Mouse (Mus musculus) c-Kit-negative CD71-positive TER-119-positive erythroid progenitor cells, embryonic 14.5 days (primary cell): ENCODE results near the gene B3gnt3.

ENCODE experiments used
- DNase-seq: peaks from one replicate; pipeline ENCODE4 v3.0.0-alpha.2; 2013; ENCODE audit warnings: low read depth, low spot score

The B3gnt3 gene

DNA sequence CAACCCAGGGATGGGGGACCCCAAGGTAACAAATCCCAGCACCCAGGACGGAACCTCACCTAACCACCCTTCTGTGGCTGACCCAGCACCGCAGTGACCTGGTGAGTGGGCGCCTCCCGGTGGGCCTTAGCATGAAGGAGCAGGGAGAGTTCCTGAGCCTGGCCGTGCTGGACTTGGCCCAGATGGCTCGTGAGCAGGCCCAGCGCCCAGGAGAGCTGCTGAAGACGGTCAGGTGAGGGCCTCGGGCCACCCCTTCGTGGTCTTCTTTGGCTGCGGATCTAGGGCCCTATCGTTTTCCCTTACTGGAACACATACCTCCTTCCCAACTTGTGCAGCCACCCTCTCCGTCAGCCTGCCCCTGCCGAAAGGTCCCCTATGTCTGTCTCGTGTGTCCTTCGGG lies 22.5 kb downstream of the B3gnt3 start:
- no peak for DNase-seq

DNA sequence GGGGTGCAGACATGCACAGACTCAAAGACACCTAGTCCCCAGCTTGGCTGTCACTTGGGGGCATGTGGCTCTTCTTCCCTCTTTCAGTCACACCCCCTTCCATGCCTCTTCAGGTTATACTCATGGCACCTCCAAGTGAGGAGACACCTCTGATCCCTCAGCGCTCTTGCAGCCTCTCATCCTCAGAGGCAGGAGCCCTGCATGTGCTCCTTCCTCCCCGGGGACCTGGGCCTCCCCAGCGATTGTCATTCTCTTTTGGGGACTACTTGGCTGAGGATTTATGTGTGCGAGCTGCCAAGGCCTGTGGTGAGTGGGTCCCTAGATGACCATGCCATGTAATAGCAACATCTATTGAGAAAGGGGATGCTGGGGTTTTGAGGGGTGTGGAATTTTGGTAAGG lies 23.4 kb downstream of the B3gnt3 start:
- no peak for DNase-seq

DNA sequence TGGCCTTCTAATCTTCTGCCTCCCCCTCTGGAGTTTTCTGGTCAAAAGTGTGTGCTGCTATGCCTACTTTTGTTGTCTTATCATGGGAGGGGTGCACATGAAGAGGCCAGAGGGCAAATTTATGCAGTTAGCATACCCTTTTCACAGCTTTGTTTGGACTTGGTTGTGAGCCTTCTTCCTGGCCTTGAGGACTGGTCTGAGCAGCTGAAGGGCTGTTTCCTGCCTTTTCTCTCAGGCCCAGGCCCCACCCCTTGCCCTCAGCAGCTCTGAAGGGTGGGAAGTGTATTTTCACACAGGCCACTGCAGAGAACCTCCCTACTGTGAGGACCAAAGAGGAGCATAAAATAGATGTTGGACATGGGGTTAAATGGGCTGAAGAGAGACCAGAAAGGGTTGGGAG lies 24.0 kb downstream of the B3gnt3 start:
- no peak for DNase-seq

DNA sequence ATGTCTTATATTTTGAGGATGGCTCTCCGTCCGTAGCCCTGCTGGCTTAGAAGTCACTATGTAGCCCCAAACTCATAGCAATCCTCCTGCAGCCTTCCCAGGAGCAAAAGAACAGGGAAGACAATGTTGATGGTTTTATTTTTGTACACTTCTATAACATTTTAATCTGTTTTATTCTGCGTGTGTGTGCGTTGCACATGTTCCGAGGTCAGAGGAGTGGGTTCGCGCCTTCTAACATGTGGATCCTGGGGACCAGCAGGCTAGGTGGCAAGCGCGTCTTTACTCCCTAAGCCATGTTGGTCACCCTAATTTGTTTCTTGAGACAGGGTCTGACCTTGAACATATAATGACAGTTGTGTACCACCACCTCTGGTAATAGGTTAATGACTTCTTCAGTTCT lies 24.8 kb downstream of the B3gnt3 start:
- DNase-seq: no peak

GRCm38 (mm10) chr8:71676020-71676741 lies 25.4 kb downstream of the B3gnt3 start, which contains the start of gene Jak3:
Jak3 (plus strand) TSS chr8:71676296.
- DNase-seq: peak; percentile 48

DNA sequence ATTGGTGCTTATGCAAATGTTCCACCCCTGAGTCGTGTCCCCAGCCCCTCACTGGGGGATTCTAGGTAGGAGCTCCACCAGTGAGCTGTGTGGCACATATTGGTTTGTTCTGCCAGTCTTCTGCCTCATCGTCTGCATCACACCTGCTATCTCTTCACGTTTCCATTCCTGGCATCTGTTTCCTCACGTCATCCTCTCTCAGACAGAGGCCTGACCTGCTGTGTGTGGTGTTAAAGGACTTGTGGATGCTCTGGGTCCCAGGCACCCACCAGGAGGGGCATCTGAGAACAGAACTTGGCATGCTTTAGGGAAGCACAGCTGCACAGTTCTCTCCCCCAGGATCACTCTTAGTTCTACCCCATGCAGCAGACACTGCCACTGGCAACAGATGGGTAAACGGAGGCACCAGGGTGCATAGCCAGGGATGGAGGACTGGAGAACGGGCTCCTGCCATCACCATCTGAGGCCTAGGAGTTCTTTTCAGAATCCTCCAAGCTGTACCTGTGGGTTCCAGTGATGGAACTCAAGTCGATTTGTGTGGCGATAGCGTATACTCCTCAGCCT lies 26.1 kb downstream of the B3gnt3 start:
- DNase-seq: no peak

- no peak for DNase-seq
These were observed 27.5 kb downstream of the B3gnt3 start for GRCm38 (mm10) chr8:71674071-71674470.

DNA sequence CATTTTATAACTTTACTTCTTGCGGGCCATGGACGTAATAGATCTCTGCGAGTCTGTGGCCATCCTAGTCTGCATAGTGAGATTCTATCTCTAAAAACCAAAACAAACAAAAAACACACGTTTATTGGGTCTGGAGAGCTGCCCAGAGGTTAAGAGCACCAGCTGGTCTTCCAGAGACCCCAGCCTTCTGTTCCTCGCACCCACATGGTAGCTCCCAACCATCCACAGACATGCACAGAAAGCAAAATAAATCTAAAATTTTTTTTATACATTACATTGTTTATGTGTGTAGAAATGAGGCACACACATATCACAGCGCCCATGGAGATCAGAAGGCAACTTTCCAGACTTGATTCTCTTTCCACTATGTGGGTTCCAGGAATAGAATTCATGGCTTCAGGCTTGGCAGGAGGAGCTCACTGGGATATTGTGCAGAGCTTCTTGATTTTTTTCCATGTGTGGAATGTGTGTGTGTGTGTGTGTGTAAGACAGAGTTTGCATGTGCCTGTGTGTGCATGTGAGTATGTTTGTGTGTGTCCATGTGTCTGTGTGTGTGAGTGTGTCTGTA lies 29.3 kb downstream of the B3gnt3 start:
- DNase-seq: no peak

- peak; percentile 64 for DNase-seq
These were observed 30.0 kb downstream of the B3gnt3 start, which contains the start of gene Unc13a for GRCm38 (mm10) chr8:71671549-71671965. Unc13a (minus strand) TSS chr8:71671757.

GRCm38 (mm10) chr8:71670621-71671548 lies 30.7 kb downstream of the B3gnt3 start:
- DNase-seq: no peak

GRCm38 (mm10) chr8:71670198-71670597 lies 31.4 kb downstream of the B3gnt3 start:
- DNase-seq: no peak

DNA sequence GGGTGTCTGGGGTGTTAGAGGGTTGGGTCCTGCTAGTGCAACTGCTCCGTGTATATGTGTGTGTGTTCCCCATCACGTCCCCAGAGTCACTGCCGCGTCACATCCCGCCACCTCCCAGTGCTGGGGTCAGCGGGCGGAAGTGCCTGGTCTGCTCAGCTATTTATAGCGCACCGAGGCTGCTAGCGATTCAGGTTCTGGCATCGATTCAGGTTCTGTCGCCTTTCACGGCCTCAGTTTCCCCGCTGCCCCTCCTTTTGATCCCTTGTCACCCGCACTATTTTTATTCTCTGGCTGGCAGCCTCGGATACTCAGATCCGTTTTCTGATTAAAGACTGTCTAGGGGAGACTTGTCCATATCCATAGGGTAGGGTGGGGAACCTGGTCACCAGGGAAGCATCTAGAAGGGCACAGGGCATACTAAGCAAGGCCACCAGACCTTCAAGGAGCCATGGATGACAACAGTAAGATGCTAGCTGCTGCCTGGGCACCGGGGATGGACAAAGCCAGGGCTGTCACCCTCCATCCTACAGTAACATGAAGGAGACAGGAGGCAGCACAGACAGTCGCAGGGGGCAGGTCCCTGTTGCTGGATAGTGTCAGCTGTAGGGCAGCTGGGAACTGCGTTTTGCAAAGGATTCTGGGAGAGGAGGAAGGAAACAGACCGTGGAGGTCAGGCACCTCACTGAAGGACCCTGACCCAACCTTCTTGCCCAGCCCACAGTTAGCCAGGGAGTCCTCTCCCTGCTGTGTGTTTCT lies 33.2 kb downstream of the B3gnt3 start:
- no peak for DNase-seq

GRCm38 (mm10) chr8:71667256-71667655 lies 34.3 kb downstream of the B3gnt3 start:
- DNase-seq: no peak

GRCm38 (mm10) chr8:71666855-71667254 lies 34.7 kb downstream of the B3gnt3 start:
- DNase-seq: no peak

DNA sequence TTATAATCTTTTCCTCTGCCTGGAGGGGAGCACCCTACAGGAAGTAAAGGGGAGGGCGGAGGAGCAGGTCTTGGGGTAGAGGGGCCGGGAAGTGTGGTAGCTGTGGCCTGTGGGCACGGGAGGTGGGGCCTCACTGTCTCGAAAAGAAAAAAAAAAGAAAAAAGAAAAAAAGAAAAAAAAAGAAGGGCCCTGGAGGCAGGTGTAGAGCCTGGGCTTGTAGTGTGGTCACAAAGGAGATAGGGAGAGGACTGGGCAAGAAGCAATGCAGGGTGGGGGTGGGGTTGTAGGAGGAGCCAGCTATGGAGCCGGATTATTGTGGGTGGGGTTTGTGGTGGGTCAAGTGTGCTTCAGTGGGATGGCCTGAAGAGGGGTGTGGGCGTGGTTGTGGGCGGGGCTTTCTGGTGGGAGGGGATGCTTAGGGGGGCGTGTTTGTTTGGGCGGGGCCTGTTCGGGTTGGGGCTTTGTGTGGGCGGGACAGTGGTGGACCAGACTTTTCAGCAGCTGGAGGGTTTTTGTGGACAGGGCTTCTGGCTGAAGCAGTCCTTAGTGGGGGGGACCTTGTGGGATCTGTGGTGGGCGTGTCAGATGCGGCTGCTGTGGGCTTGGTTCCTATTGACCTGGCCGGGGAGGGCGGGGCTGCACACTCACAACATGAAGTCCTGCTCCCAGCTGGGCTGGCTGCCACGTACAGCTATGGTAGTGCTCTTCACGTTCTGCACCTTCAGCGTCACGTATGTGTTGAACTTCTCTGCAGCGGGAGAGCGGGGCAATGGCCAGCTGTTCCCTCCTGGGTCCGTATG lies 36.1 kb downstream of the B3gnt3 start:
- DNase-seq: no peak

DNA sequence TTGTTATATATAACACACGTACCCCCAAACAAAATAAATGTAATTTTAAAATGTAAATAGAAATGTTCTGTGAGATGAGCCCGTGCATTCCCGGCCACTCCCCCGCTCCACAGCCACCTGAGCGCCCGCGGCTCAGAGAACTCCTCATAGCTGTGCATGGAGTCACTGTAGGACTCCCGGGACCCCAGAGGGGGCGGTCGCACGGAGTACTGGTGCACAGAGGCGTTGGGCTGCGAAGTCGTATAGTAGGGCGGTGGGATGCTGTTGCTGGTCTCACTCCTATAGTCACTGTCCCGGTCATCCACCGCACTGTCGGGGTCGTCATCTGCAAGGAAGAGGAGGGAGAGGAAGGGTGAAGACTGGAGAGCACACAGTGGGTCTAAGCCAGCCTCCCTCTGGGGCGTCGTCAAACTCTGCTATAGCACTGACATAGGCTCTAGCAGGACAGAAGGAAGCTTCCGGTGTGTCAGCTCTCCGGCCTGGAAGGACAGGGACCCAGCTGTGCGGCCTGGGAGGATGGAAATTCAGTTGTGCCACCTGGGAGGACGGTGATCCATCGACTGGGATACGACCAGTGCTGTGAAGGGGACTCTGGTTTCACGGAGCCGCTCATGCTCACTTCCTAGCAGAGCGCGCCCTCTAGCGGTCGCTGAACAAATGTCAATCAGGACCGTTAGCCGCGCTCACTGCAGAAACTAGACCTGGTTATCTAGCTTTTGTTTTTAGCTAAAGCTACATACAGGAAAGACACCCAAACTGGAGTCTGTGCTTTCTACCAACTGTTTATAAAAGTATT lies 41.1 kb downstream of the B3gnt3 start:
- peak; percentile 66 for DNase-seq

DNA sequence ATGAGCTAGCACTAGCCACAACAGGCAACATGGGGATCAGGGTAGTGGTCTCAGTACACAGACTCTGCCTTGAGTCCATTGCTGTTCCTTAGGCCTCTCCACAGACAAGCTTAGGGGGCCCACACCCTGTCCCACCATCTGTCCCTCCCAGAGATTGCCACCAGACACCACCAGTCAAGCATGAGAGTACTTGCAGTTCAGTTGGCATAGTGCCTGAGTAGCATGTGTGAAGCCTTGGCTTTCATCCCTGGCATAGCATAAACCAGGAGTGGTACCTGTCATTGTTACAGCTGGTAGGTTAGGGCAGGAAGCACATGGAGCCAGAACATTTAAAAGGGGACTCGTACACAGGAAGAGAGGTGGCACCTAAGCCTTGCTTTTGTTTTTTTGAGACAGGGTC lies 41.8 kb downstream of the B3gnt3 start:
- DNase-seq: no peak

DNA sequence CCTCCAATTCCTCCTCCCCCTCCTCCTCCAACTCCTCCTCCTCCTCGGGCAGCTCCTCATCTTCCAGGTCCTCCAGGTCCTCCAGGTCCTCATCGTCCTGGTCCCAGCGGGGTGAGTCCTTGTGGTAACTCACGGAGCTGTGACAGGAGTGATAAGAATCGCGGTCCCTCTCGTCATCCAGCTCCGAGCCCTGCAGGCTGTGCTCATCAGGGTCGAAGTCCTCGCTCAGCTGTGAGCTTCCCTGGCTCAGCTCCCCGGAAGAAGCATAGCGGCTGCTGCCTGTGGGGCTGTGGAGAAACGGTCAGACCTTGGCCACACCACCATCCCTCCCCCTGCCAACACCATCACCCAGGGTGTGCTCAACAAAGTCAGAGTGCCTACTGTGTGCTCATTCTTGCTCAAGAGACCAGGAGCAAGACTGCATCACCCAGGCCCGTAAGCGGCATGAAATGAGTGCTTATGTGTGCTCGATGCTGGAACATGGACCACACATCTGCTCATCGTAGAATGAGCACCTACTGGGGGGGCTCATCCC lies 43.0 kb downstream of the B3gnt3 start:
- no peak for DNase-seq

DNA sequence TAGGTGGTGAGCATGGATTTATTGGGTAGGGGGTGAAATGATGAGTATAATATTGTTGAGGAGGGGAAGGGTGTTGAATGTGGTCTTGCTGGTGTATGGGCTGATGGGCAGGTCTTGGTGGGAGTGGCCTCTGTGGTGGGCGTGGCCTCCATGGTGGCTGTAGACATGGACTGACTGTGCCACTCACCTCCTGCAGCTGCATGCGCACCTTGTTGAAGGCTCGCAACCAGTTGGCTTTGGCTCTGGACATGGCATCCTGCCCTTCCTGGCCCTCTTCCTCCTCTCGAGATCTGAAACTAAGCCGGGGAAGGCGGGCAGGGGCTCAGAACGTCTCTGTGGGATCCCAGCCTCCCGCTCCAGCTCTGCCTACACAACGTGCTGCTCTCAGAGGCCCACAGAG lies 43.8 kb downstream of the B3gnt3 start:
- DNase-seq: no peak
